Mouse (Mus musculus) adrenal gland, postnatal 4 days (tissue): ENCODE data around the gene A930004D18Rik. TPM values are rescaled to one million over a fixed set of nuclear protein-coding genes. Genes with fewer than 3 reads are reported as not detected.

Experiments
- DNase-seq, 2 experiments: peaks; one replicate each; pipeline ENCODE4 v3.0.0; 2021 to 2022; ENCODE audit warnings: low spot score in 2 of 2, mixed read lengths in 2 of 2
- total RNA-seq, 2 experiments: library from RNA; stranded (reverse); gene quantifications; 2 replicates each; pipeline ENCODE4 v1.2.3; 2021

Gene A930004D18Rik
- total RNA-seq, 2 experiments from 2014 or later: 3.1 to 4.7 TPM

DNA sequence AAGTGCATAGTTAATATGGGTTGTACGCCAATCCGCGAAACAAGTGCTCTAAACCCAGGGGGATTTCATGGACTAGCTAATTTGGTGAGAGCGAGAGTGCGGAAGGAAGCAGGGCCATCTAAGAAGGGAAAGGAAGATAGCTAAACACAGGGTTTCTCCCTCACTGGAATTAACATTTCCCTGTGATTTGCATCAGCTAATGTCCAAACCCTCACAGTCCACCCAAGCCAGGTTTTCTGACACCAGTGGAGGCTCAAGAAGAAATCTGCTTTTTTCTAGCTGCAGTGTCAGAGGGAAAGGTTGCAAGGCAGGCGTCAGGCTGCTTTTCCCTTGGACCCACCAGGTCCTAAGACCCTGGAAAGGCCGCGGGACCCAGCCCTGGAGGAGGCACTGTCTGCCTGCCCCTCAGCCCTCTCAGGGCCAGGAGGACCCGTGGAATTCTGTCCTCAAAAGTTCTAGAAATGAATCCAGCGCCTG lies 1.4 kb upstream of the A930004D18Rik start:
- no peak for DNase-seq

DNA sequence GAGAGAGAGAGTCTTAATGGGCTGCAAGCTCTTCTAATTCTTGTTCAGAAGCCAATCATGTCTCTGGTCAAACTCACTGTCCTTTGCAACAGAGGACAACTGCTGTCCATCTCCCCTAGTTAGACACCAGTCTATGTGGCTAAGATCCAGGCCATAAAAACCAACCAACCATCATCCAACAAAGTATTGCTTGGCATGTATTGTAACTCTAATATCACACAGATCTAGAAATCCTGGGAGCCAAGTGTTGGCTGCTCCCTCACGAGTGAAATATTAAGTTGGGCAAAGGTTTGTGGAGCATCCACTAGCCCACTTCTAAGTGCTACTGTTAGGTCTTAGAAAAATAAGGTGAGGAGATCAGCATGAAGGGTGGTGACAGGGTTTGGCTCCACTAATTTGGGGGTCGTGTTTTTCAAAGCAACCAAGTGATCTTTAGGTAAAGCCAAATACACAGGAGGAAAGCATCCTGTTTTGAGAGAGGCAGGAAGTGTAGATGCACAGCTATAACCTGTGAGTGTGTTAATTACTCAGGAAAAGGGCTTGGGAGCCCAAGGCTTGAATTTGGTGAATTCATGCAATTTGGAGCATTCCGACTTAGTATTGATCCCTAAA lies 710 bp upstream of the A930004D18Rik start:
- DNase-seq: no peak

DNA sequence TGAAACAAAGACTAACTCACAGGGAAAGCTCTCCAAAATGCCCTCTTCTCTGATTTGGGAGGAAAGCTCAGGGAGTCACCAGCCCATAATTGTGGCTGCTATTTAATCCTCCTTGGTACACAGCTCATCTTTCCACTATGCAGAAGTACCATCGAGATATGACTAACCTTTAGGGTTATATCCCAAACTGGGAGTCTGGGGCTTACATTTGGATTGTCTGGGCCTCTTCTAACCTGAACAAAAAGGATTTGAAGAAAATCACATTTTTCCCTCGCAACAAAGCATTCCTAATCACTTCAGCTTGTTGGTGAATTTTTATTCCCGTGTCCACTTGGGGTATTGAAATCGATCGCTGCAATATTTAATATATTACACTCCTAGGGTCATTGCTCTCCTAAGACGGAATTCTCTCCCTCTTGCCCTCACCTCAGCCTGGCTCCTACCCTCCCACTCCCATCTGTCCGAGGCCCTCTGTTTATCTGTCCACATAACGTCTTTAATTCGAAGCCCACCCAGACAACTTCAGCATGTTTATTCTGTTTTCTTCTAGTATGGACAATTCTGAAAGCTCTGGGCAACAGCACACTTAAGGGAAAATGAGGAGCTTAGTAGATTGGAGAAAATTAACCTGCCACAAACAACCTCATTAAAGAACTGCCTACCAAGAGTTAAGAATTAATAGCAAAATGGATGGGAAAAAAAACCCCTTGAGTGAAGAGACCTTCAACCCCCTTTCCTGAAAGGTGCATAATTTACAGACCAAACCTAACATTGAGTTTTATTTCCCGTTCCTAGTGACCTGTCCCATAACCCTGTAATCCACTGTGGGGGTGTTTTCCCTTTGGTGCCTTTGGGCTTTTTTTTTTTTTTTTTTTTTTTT lies 2.9 kb downstream of the A930004D18Rik start:
- DNase-seq: no peak

DNA sequence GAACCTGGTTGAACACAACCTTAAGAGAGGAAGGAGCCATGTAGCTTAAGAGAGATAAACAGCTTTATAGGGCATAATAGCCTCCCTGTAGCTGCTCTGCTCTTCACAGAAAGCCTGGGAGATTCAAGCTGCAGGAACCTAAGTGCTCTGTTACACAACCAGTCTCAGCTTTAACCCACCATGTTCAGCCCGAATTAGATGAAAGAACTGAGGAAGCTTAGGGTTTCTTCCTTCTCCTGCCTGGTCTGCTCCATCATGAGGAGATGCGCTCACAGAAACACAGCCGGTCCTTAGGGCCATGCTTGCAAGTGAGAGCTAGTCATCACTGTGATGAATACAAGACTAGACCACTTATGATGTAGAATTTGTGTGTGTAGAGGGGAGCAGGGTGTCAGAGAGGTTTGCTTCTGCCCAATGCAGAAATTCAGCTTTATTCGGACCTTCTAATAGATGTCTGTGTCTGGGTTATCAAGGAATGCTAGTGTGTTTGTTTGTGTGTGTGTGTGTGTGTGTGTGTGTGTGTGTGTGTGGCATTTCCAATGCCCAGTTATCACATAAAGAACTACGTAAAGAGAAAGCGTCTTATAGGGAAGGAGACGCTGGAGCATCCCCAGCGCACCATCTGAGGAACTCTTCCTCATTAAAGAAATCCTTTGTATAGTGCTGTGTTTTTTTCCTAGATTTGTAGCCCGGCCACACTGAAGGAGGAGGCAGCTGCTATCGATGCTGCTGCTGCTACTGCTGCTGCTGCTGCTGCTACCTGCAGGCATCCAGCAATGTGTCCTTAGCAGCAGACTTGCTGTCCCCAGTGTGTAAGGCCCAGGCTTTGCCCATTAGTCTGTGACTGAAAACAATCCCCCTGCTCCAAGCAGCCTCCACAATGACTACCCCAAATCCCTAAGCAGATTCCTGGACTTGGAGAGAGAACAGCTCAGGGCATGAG lies 4.1 kb downstream of the A930004D18Rik start:
- no peak for DNase-seq

DNA sequence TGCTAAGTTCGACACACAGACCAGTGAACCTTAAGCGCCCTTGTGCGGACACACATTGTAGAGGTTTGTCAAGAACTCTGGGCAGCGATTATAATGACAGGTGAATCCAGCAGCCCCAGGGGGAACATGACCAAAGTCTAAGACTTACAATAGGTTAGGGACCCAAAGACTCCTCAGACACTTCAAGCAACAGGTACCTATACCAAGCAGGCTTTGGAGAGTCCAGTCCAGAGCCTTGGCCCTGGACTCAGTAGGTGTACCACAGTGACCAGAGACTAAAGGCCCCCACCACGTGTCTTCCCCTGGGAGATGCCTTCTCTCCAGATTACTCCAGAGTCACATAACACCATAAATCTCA lies 5.0 kb downstream of the A930004D18Rik start:
- no peak for DNase-seq

DNA sequence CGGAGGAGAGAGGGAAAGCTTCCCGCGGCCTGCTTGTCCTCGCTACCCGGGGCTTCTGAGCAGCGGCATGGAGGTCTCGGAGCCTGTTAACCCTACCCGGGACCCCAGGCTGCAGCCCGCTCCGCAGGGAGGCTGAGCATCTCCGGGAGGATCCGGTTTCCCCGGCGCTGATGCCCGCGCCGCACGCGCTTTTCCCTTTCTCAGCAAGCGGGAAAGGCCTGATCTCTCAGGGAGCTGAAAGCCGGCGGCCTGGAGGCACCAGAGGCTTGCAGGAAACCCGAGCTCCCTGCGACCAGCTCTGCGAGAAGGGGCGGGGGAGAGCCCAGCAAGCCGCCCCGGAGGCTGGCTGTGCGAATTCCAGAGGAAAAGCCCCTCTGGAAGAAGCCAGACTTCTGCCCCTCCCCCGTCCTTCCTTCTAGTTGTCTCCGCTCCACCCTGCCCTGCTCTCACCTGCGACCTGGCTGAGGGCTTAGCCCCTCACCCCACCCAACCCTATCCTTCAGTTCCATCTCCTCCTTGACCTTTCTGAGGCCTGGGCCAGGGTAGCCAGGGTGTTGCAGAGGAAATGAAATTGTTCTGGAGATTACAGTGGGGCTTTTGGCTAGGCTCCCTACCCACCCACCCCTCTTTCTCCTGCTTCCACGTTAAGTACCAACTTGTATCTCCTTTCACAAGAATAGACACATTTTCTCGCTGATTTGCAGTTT lies 5.6 kb downstream of the A930004D18Rik start:
- no peak for DNase-seq

DNA sequence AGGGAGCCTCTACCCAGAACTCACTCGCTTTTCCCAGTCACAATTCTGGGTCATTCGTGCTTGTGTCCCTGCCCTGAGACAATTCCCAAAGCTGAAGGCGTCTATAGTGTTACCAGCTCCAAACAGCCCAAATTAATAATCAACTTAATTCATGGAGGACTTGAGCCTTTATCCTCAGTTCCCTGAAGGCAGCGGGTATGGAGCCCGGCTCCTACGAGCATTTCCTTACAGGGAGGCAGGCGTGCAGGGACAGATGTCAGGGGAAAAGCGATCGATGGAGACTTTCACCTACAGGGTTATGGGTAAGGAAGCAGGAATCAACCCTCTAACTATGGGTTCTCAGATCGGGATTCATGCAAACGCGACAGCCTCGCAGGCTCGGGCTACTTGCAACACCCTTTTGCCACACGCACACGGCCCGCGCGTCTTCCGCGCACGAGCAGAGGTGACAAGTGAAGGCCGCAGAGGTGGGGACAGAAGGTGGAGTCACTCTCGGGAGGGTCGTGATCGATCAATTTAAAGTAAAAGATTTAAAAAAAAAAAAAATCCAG lies 6.2 kb downstream of the A930004D18Rik start:
- DNase-seq: no peak

DNA sequence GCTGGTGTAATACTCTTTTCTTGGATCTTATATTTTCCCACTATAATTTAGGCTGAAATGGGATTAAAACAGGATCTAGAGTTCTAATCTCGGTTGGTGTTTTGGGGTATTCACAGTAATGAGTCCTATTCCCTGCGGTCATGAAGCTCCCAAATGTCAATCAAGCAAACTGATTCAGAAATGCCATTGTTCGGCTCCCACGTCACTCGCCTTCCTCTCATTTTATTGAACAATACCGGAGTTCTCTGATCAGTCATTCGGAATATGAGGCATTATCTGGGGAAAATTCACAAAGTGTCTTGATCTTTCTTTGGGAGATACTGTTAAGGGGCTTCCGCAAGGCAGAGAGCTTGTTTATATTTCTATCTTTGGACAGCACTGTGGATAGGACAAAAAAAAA lies 7.0 kb downstream of the A930004D18Rik start:
- no peak for DNase-seq

DNA sequence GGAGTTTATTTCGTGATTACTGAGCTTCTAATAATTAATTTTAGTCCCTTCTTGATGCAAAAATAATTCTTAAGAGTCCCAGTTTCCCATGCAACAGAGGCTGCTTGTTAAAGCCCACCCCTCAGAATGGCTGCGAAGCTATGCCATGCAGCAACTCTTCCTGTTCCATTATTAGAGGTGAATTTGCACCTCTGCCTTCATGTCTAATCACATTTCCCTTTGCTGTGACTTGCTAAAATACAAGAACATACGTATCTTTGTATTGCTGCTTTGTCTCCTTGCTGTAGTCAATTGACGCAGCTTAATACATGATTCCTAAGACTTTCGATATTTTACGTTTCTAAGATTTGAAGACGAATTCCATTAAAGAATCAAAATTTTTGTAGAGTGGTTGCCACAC lies 7.9 kb downstream of the A930004D18Rik start:
- no peak for DNase-seq

DNA sequence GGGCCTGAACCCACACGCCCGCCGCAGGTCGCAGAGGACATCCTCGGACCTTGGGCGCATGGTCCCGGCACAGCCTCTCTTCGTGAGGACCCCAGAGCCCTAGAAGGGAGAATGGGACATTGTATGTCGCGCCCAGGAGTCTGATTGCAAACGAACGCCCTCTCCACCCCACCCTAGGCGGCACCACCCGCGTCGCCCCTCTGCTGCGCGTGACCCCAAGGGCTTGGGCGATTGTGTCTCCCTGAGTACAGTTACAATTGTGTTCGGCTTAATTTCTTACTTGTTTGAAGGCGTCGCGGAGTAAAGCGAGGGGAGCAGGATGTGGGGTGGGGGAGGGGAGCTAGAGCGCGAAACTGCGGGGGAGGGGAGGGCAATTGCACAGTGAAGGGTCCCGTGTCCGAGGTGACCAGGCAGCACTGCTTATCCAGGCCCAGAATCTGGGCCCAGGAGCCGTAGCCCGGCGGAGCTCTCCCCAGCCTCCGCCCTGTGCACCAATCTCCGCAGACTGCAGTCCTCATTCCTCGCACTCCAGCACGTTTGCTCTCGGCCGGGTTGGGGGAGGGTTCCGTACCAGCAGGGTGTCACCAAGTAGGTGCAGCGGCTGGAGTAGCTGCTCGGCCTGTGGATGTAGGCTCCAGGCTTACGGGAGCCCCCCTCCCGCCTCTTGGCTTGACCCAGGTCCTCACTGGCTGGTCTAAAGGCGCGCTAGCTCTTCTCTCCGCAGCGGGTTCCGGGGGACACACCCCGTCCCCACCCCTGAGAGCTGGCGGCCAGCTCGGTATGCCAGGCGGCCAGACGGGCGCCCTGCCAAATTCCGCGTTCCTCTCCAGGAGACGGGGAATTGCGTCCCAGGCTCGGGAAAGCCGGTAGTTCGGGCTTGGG lies 9.2 kb downstream of the A930004D18Rik start:
- peak; percentile 74 to 77 for DNase-seq

DNA sequence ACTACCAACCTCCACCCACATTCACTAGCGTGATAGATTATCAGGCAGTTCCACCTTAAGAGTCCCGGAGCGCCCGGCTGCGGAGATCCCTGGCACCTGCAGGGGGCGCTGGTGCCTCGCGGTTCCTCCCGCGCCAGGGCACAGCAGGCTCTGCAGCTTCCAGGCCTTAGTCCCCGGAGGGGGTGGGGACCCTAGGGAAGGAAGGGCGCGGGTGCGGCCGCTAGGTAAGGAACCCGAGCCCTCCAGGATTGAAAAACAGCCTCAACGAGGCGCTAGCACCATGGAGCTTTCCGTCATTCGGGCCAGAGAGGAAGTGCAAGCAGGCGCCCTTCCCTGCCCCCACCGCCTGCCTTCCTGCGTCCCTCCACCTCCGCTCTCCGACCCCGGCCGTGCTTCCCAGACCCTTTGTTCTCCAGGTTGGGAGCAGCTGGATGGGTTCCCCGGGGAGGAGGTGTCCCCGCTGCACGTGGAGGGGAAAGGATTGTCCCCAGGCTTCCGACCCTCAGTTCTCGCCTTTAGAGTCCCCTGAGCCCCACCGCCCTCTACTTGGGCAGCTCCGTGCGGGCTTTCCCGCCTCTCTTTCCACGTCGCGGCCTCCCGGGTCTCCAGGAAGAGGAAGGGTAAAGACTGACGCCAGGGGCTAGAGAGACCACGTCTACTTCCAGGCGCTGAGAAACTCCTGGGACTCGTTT lies 9.9 kb downstream of the A930004D18Rik start:
- peak; percentile 86 to 93 for DNase-seq

DNA sequence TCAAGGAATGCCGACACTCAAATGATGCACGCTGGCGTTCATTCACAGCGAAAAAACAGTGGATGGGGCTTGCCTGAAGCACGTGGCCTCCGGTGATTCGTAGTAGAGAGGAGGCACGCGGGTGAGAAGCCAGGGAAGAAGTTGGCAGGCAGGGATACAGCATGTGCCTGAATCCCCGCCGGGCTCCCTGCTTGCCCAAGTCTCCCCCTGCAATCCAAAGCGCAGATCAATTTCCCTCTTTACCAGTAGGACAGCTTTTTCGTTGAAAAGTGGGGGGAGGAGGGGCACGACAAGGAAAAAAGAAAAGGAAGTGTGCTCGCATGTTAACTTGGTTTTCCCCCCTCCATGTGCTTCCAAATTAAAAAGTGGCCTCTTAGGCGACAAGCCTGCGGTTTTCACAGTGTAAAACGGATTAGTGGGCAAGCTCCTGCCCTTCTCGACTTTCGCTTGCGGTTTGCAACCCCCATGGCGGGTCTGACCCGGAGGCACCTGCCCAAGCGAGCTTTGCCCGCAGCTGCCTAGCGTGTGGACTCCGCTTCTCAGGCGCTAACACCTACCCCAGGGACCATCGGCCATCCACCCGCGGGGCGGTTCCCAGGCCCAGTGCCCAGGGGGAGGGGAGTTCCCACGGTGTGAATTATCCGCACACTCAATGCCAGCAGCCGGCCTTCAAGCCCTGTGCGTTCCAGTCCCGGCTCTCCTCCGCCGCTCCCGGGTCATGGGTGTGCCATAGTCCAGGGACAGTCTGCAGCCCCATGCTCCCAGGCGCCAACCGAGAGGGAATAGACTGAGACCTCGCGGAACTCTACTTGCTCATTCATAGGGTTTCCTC lies 11.2 kb downstream of the A930004D18Rik start:
- DNase-seq: peak in 1 of 2 experiments; percentile 31

DNA sequence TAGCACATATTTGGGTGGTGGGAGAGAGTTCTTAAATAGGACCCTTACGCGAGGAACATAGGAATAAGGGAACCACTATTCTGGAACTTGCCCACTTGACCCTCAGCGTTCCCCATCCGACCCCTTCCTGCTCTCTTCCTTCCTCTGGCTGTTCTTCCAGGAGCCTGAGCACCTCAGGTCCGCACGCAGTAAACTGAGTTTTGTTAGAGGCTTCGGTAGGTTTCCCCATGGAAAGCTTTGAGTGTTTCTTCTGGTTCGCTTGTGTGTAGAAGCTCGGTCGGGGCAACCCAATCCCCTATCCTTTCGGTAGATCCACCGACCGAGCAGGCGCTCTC lies 11.8 kb downstream of the A930004D18Rik start:
- no peak for DNase-seq

DNA sequence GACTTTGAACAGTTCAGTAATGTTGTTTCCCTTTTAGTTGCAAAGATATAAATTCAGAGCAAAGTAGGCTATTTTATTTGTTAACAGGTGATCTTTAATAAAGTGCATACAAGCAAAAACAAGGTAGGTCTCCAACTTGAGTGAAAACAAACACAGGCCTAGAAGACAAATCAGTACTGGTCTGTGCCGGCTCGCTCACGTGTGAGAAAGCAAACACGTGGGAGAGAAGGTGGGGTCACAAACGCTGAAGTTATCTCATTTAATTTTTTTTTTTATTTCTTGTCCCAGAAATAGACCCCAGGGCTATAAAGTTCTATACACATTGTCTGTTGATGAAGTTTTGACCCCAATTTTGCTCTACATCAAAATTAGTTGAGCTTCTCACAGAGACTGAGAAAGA lies 12.4 kb downstream of the A930004D18Rik start:
- DNase-seq: no peak

DNA sequence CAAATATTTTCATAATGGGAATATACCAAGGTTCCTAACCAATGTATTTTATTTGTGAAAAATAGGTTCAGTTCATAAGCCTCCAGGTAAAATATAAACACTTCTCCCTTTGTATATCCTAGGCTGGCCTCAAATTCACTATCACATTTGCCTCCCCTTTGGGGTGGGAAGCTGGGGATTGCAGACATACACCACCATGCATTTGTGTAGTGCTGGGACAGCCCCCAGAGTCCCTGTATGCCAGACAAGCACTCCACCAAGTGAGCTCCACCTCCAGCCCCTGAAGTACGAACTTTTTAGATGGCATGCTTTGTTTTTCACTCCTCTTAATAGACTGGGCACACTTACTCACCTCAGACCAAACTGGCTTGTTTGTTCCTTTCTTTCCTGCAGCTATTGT lies 14.7 kb downstream of the A930004D18Rik start:
- DNase-seq: no peak

DNA sequence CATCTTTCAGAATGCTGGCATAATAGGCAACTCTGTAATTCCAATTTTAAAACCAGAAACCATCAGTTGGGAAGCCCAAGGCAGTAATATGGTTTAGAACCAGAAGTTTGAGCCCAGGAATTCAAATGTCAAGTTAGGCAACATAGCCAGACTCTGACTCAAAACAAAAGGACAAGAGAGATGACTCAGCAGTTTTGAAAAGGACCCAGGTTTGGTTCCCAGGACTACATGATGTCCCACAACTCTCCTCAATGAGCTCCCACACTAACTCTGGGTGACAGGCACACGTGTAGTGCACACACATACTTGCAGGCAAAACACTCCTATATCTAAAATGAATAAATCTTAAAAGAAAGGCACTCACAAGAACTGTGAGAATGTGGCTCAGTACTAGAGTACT lies 18.4 kb downstream of the A930004D18Rik start:
- DNase-seq: no peak

DNA sequence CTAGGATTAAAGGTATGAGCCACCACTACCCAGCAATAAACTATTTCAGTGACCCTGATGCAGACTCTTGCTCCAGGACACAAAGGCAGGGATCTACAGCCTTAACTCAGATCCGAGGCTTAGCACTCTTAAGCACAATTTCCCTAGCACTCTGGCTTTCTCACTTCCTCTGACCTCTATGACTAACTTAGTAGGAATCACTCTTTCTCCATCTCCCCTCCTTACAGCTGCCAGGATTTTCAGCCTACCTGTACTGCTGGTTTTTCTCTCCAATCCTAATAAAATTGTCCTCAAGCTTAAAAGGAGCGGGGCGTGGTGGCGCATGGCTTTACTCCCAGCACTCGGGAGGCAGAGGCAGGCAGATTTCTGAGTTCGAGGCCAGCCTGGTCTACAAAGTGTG lies 20.2 kb downstream of the A930004D18Rik start:
- DNase-seq: no peak

DNA sequence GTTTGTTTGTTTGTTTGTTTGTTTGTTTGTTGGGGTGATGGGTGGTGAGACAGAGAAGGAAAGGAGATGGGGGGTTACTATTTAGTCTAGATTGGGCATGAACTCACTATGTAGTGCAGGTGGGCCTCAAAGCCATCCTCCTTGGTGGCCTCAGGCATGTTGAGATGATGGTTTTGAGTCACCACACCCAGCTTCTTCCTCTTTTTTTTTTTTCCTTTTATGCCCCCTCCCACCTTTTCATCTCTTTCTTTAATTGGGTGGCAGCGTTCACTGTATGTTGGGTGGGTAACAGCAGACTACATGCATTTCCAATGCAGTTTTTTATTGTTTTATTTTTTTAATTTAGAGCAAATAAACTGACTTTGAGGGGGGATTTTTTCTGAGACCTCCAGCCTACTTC lies 20.9 kb downstream of the A930004D18Rik start:
- no peak for DNase-seq
